Mouse (Mus musculus): ENCODE data around the gene Crnn.

Crnn gene

GRCm38 (mm10) chr3:93144510-93145051 is at the start of gene Crnn:
Crnn (plus strand) TSS chr3:93144787.
- no peak for DNase-seq (ENCODE audit: low spot score in 2 of 2)

- DNase-seq (ENCODE audit: low spot score in 2 of 2), result no peak
These were observed 48.1 kb upstream of the Crnn start for GRCm38 (mm10) chr3:93096447-93096846.

- peak in 1 of 2 experiments; percentile 5 for DNase-seq (ENCODE audit: low spot score in 2 of 2)
These were observed 32.9 kb upstream of the Crnn start for GRCm38 (mm10) chr3:93111668-93112067.

- DNase-seq (ENCODE audit: low spot score in 2 of 2), result peak in 1 of 2 experiments; percentile 16
These were observed 30.1 kb upstream of the Crnn start for GRCm38 (mm10) chr3:93114481-93114880.

GRCm38 (mm10) chr3:93119101-93119500 is 25.5 kb upstream of the Crnn start:
- no peak for DNase-seq (ENCODE audit: low spot score in 2 of 2)

- no peak for DNase-seq (ENCODE audit: low spot score in 2 of 2)
These were observed 16.5 kb upstream of the Crnn start for GRCm38 (mm10) chr3:93128052-93128451.

GRCm38 (mm10) chr3:93129076-93129475 is 15.5 kb upstream of the Crnn start:
- DNase-seq (ENCODE audit: low spot score in 2 of 2), result no peak

- DNase-seq (ENCODE audit: low spot score in 2 of 2), result peak in 1 of 2 experiments; percentile 64
These were observed 14.1 kb upstream of the Crnn start for GRCm38 (mm10) chr3:93130460-93130859.

- no peak for DNase-seq (ENCODE audit: low spot score in 2 of 2)
These were observed 17.9 kb downstream of the Crnn start for GRCm38 (mm10) chr3:93162502-93162901.

GRCm38 (mm10) chr3:93162996-93163592 is 18.5 kb downstream of the Crnn start:
- no peak for DNase-seq (ENCODE audit: low spot score in 2 of 2)

GRCm38 (mm10) chr3:93180856-93181255 is 36.3 kb downstream of the Crnn start:
- DNase-seq (ENCODE audit: low spot score in 2 of 2), result no peak

GRCm38 (mm10) chr3:93196978-93197377 is 52.4 kb downstream of the Crnn start, which contains the start of gene Flg2:
Flg2 (plus strand) TSS chr3:93197278.
- DNase-seq (ENCODE audit: low spot score in 2 of 2), result no peak

Measured in left cerebral cortex, adult 9 months (tissue).